Mouse (Mus musculus): ENCODE data around the gene Gm42674.

DNA sequence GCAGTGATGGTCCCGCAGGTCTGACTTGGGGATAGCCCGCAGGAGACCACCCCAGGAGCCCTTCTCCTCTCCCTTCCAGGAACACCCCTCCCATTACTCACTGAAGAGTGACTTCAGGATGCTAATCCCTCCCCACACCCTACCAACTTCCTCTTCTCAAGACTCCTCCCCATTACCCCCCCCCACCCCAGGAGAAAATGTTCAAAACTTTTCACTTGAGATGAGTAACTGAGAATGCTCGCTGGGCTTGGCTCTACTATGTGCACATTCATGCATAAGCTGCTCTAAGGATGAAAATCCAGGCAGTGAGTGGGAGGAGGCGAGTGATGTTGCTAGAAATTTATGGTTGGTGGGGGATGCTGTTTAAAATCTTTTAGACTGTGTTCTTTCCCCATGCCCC is 10.4 kb downstream of the Gm42674 start:
- TF ChIP-seq CTCF (IDR thresholded peaks at IDR 0.05; ENCODE audit: insufficient read depth, low read depth, low read length) (no peak), POLR2A (IDR thresholded peaks at IDR 0.05; ENCODE audit: insufficient read depth, low read depth, low read length) (no peak)
